Mouse (Mus musculus): ENCODE data around the gene Mrpl28. TPM values are rescaled to one million over a fixed set of nuclear protein-coding genes. Genes with fewer than 3 reads are reported as not detected.
"Not testable (repeated sequence)": the region's sequence is repeated elsewhere in the genome, so short reads cannot be mapped to it uniquely, and the experiment has no call there.

Gene Mrpl28
- polyA plus RNA-seq, 1 experiment: 135 TPM

GRCm38 (mm10) chr17:26131856-26132853 is 8.9 kb downstream of the Mrpl28 start:
- H3K4me3 ChIP-seq (ENCODE audit: insufficient read depth, low read depth, low read length): no peak overlapping the region
- no peaks in the 10 kb centered on the region for H3K4me1 ChIP-seq (ENCODE audit: control insufficient read depth, insufficient read depth, insufficient read length, low read length)
- no peak overlapping the region for H3K27ac ChIP-seq (replicated peaks; ENCODE audit: low read depth, low read length)

DNA sequence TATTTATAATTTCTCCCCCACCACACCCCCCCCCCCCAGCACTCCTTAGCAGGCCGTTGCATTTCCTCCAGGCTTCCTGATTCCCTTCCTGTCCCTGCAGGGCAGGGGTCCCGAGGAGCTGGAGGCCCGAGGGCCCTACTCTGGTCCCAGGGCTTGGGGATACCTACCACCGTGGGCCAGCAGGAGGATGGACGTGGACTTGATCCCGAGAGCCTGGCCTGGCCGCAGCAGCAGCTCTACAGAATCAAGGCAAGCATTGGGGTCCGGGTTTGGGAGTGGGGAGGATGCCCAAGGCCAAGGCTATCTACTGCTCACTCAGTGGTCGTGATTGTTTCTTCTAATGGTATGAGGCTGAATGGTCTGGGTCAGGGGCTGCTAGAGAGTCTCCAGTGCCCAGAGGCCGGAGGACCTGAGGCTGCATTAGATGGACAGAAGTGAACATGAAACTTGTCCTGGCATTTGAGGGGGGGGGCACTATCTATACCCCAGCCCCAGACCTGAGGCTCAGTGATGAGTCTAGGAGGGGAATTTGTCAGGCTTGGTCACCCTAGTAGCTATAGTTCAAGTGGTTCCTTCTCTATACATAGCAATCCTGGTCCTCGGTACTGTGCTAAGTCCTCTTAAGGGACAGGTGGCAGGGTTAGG is 13.9 kb downstream of the Mrpl28 start:
- no peaks in the 10 kb centered on the region for H3K4me1 ChIP-seq (ENCODE audit: control insufficient read depth, insufficient read depth, insufficient read length, low read length)
- no peak overlapping the region for H3K27ac ChIP-seq (replicated peaks; ENCODE audit: low read depth, low read length)
- H3K4me3 ChIP-seq (ENCODE audit: insufficient read depth, low read depth, low read length): no peak overlapping the region

GRCm38 (mm10) chr17:26137751-26138130 is 14.4 kb downstream of the Mrpl28 start:
- H3K27ac ChIP-seq (replicated peaks; ENCODE audit: low read depth, low read length): no peak overlapping the region
- peak overlapping the region; percentile 100 for H3K4me3 ChIP-seq (ENCODE audit: insufficient read depth, low read depth, low read length)
- H3K4me1 ChIP-seq (ENCODE audit: control insufficient read depth, insufficient read depth, insufficient read length, low read length): no peaks in the 10 kb centered on the region

DNA sequence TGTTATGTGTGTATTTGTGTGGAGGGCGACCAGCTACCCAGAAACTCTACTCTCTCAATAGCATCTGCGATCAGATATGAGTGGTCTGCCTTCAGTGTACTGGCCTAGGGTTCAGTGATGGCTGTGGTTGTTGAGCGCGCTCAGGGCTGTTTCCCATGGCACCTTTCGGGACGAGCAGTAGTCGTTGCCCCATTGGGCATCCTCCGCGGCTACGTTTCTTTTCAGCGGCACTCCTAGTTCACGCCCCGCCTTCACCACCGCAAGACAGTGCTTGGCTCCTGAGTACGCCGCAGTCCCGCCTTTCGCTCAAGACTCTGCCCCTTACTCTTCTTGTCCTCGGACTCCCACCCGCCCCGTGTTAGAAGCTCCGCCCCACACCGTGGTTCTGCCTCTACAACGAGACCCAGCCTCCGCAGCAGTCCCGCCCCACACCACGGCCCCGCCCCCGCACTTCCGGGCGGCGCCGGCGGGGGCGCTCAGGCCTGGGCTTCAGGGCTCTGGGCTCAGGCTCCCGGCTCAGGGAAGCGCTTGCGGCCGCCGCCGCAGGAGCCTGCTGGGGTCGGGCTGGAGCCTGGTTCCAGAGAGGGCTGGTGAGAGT is 15.0 kb downstream of the Mrpl28 start, which contains the start of gene Axin1:
Axin1 (plus strand) TSS at position 450 of the 598 bp plus-strand sequence.
- no peaks in the 10 kb centered on the region for H3K4me1 ChIP-seq (ENCODE audit: control insufficient read depth, insufficient read depth, insufficient read length, low read length)
- peak within 1 kb of the TSS; percentile 40; the same call in 1 of the 2 replicates for H3K27ac ChIP-seq (replicated peaks; ENCODE audit: low read depth, low read length)
- H3K4me3 ChIP-seq (ENCODE audit: insufficient read depth, low read depth, low read length): peak within 1 kb of the TSS; percentile 100

DNA sequence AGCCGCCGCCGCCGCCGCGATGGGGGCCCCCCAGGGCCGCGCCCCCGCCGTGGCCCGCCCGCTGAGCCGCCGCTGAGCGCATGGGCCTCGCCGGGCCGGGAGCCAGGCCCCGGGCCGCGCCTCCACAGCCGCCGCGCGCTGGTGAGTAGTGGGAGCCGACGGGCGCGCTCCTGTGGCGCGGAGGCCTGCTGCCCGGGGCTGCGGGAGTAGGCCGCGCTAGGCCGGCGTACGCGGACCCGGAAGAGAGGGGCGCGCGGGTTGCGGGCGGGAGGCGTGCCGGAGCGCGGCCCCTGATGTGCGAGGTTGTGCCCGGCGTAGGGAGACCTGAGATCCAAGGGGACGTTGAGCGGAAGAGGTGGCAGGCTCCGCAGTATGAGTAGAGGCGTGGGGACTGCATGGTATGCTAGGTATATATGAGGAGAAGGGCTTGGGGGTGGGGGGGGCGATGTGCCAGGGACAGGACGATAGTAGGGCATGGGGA is 15.6 kb downstream of the Mrpl28 start:
- Histone ChIP-seq H3K27ac (replicated peaks; ENCODE audit: low read depth, low read length) (peak overlapping the region; percentile 40; the same call in 1 of the 2 replicates), H3K4me3 (ENCODE audit: insufficient read depth, low read depth, low read length) (peak overlapping the region; percentile 100), H3K4me1 (ENCODE audit: control insufficient read depth, insufficient read depth, insufficient read length, low read length) (no peaks in the 10 kb centered on the region)

GRCm38 (mm10) chr17:26142796-26143195 is 19.5 kb downstream of the Mrpl28 start:
- no peaks in the 10 kb centered on the region for H3K4me1 ChIP-seq (ENCODE audit: control insufficient read depth, insufficient read depth, insufficient read length, low read length)
- no peak overlapping the region for H3K4me3 ChIP-seq (ENCODE audit: insufficient read depth, low read depth, low read length)
- H3K27ac ChIP-seq (replicated peaks; ENCODE audit: low read depth, low read length): no peak overlapping the region

GRCm38 (mm10) chr17:26143386-26143785 is 20.1 kb downstream of the Mrpl28 start:
- no peaks in the 10 kb centered on the region for H3K4me1 ChIP-seq (ENCODE audit: control insufficient read depth, insufficient read depth, insufficient read length, low read length)
- H3K4me3 ChIP-seq (ENCODE audit: insufficient read depth, low read depth, low read length): no peak overlapping the region
- H3K27ac ChIP-seq (replicated peaks; ENCODE audit: low read depth, low read length): no peak overlapping the region

DNA sequence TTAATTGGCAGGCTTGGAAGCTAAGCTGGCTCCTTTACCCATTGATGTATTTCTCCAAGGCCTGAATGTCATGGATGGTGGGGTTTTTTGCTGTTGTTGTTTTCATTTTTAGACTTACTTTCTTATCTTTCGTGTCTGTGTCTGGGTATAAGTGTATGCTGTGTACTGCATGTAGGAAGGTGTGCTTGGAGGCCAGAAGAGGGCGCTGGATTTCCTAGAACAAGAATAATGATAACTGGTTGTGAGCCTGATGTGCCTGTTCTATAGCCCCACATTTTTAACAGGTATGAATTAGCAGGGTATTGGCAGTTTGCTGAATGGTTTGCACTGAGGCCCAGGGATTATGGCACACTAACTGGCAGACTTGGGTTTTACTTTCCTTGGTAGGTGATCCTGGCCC is 25.8 kb downstream of the Mrpl28 start:
- H3K4me1 ChIP-seq (ENCODE audit: control insufficient read depth, insufficient read depth, insufficient read length, low read length): no peaks in the 10 kb centered on the region
- no peak overlapping the region for H3K4me3 ChIP-seq (ENCODE audit: insufficient read depth, low read depth, low read length)
- H3K27ac ChIP-seq (replicated peaks; ENCODE audit: low read depth, low read length): no peak overlapping the region

DNA sequence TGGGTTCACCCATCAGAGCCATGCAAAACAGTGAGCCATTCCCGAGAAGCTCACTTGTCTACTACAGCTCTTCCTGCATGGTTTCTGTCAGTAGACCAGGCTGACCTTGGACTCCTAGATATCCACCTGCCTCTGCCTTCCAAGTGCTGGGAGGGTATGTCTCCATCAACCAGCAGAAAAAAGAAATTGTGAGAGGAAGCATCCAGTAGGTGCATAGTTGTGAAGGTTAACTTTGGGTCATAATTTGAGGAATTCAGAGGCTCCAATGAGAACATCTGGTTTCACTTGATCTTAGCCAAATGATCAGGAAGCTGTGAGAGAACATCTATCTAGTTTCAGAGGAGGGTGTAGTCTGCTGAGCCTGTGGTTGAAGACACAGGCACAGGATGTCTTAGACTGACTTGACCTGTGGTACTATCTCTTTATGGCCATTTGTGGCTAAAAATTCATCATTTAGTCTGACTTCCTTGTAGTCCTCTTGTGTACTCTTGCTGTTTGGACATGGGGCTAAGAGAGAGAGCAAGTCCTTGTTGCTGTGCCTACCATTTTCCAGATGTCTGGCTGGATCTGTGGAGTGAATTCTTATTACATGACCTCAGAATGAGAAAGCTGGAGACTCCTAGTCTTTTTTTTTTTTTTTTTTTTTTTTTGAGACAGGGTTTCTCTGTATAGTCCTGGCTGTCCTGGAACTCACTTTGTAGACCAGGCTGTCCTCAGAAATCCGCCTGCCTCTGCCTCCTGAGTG is 28.8 kb downstream of the Mrpl28 start:
- Histone ChIP-seq H3K27ac (replicated peaks; ENCODE audit: low read depth, low read length) (no peak overlapping the region), H3K4me3 (ENCODE audit: insufficient read depth, low read depth, low read length) (no peak overlapping the region), H3K4me1 (ENCODE audit: control insufficient read depth, insufficient read depth, insufficient read length, low read length) (no peaks in the 10 kb centered on the region)

GRCm38 (mm10) chr17:26162736-26163135 is 39.4 kb downstream of the Mrpl28 start:
- no peak overlapping the region for H3K27ac ChIP-seq (replicated peaks; ENCODE audit: low read depth, low read length)
- H3K4me3 ChIP-seq (ENCODE audit: insufficient read depth, low read depth, low read length): no peak overlapping the region
- H3K4me1 ChIP-seq (ENCODE audit: control insufficient read depth, insufficient read depth, insufficient read length, low read length): no peaks in the 10 kb centered on the region

DNA sequence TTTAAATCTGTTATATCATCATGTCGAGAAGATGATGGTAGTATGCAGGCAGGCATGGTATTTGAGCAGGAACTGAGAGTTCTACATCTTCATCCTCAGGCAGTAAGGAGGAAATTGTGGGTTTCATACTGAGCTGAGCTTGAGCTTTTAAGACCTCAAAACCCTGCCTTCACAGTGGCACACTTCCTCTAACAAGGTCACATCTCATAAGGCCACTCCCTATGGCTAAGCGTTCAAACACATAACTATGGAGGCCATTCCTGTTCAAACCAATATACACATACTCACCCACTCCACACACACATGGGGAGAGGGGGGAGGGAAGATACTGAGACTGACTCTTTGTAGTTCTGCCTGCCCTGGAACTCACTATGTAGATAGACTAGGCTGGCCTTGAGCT is 44.7 kb downstream of the Mrpl28 start:
- Histone ChIP-seq H3K4me1 (ENCODE audit: control insufficient read depth, insufficient read depth, insufficient read length, low read length) (no peaks in the 10 kb centered on the region), H3K4me3 (ENCODE audit: insufficient read depth, low read depth, low read length) (no peak overlapping the region)

GRCm38 (mm10) chr17:26175248-26175647 is 51.9 kb downstream of the Mrpl28 start:
- not testable (repeated sequence) for H3K4me3 ChIP-seq (ENCODE audit: insufficient read depth, low read depth, low read length); H3K4me1 ChIP-seq (ENCODE audit: control insufficient read depth, insufficient read depth, insufficient read length, low read length); H3K27ac ChIP-seq (replicated peaks; ENCODE audit: low read depth, low read length)

More for the DNA sequence above, 44.7 kb downstream of the Mrpl28 start:
- peak overlapping the region; percentile 72 for H3K27ac ChIP-seq (replicated peaks; ENCODE audit: low read depth, low read length)
